13 mouse cellular contexts compared by ENCODE assay signal in genomic region chr8:9424069-9424468, GRCm38 (mm10).
"Had no signal": no experiment of that assay in that cellular context is flagged by ENCODE, and none has a peak within 500 bp of the region (broad histone marks: within the 10 kb centered on the region; RNA-seq: fewer than 3 reads in every experiment).

No protein-coding gene starts in this region.

- H3K4me3 ChIP-seq: left cerebral cortex, adult 2 months; liver, embryonic 13.5 days; myocyte had no signal

- ATAC-seq: intestine, embryonic 16.5 days had no signal

- H3K9ac ChIP-seq: liver, embryonic 13.5 days had no signal

- H3K4me2 ChIP-seq: liver, embryonic 13.5 days had no signal

- H3K36me3 ChIP-seq: liver, embryonic 13.5 days had no signal

- H3K4me1 ChIP-seq: liver, embryonic 13.5 days had no signal

- H3K27me3 ChIP-seq: liver, embryonic 13.5 days had no signal

- H3K9me3 ChIP-seq: liver, embryonic 13.5 days had no signal

- H3K27ac ChIP-seq: left cerebral cortex, adult 2 months; liver, embryonic 13.5 days; macrophage had no signal

- DNase-seq: kidney, adult 18-20 months; kidney, adult 9 months; kidney, postnatal 10 days; kidney, postnatal 36 days; layer of hippocampus, postnatal 36 days; liver, embryonic 13.5 days; lung, adult 2 months; thymus, adult 18-20 months; thymus, postnatal 36 days had no signal
